Mouse (Mus musculus) limb, embryonic 14.5 days (tissue): ENCODE results near the gene A430078G23Rik. TPM values are rescaled to one million over a fixed set of nuclear protein-coding genes. Genes with fewer than 3 reads are reported as not detected.
A peak's percentile ranks its signal among the peaks of the same experiment; 100 is the strongest.

Experiments
- ATAC-seq: fragments of 200-750 bp; cut with Nextera tagmentation; 2 replicates; pipeline ENCODE4 v1.8.0; 2017; ENCODE audit warnings: low read depth, moderate number of reproducible peaks, moderate TSS enrichment; ENCODE audit not compliant: low FRiP score
- DNase-seq: peaks from one replicate; pipeline ENCODE4 v3.0.0-alpha.2; 2015; ENCODE audit warnings: low spot score
- H3K27ac ChIP-seq: fragments of 300-500 bp; sonication (generic); replicated peaks from 2 replicates; pipeline ENCODE4 v1.5.1; 2014; ENCODE audit warnings: low read depth, mild to moderate bottlenecking, low read length, moderate library complexity, mixed read lengths
- H3K27me3 ChIP-seq: fragments of 300-500 bp; sonication (generic); 2 replicates; pipeline ENCODE4 v1.6.1; 2014; ENCODE audit warnings: low read length, mixed read lengths; ENCODE audit not compliant: control insufficient read depth, insufficient read depth
- H3K36me3 ChIP-seq: fragments of 300-500 bp; sonication (generic); 2 replicates; pipeline ENCODE4 v1.6.1; 2014; ENCODE audit warnings: mild to moderate bottlenecking, low read length, moderate library complexity, mixed read lengths; ENCODE audit not compliant: control insufficient read depth, insufficient read depth
- H3K4me1 ChIP-seq: fragments of 300-500 bp; sonication (generic); 2 replicates; pipeline ENCODE4 v1.6.1; 2014; ENCODE audit warnings: antibody characterized with exemption, low read length, mixed read lengths; ENCODE audit not compliant: control insufficient read depth, insufficient read depth
- H3K4me2 ChIP-seq: fragments of 300-500 bp; sonication (generic); replicated peaks from 2 replicates; pipeline ENCODE4 v1.6.1; 2014; ENCODE audit warnings: low read depth, mild to moderate bottlenecking, low read length, moderate library complexity; ENCODE audit not compliant: severe bottlenecking
- H3K4me3 ChIP-seq: fragments of 300-500 bp; sonication (generic); replicated peaks from 2 replicates; pipeline ENCODE4 v1.5.1; 2014; ENCODE audit warnings: low read length
- H3K9ac ChIP-seq: fragments of 300-500 bp; sonication (generic); 2 replicates; pipeline ENCODE4 v1.6.1; 2014; ENCODE audit warnings: mild to moderate bottlenecking, low read depth, low read length, moderate library complexity; ENCODE audit not compliant: severe bottlenecking
- H3K9me3 ChIP-seq: fragments of 300-500 bp; sonication (generic); 2 replicates; pipeline ENCODE4 v1.6.1; 2016; ENCODE audit warnings: low read length; ENCODE audit not compliant: control insufficient read depth
- POLR2A ChIP-seq: fragments of 200-500 bp; IDR thresholded peaks from 2 replicates; pipeline ENCODE4 v1.8.0; 2012; ENCODE audit warnings: inconsistent platforms, mild to moderate bottlenecking, moderate library complexity, borderline replicate concordance; ENCODE audit not compliant: insufficient read depth, insufficient read length; ENCODE audit errors: extremely low read depth
- WGBS: fragments of 180-500 bp; shearing (Covaris S2); extraction: QIAGEN DNeasy Blood & Tissue Kit; methylation state at CpG from one replicate; pipeline ENCODE4 v1.1.7; 2014; 5-methylcytosine and 5-hydroxymethylcytosine counted together
- polyA plus RNA-seq, 2 experiments: library from polyadenylated mRNA; depleted of rRNA in 1 of 2; stranded (reverse) in 1 of 2; unstranded in 1 of 2; fragments of >200 nt; fragmentation: Nextera tagmentation in 1 of 2; extraction: Ambion mirVana in 1 of 2; gene quantifications; 2 replicates each; pipeline versions ENCODE4 v1.2.1 to v1.2.3; 2012 to 2014

Gene A430078G23Rik
- polyA plus RNA-seq, 2 experiments: 0.18 to 0.22 TPM

- no peak for TF ChIP-seq POLR2A
- Histone ChIP-seq H3K27ac (peak overlapping the region; percentile 5; the same call in 1 of the 2 replicates), H3K36me3 (no peaks in the 10 kb centered on the region), H3K4me2 (no peak overlapping the region), H3K9me3 (no peaks in the 10 kb centered on the region), H3K9ac (no peak overlapping the region), H3K4me3 (no peak overlapping the region), H3K4me1 (peaks cover 18% of the 10 kb centered on the region), H3K27me3 (no peaks in the 10 kb centered on the region)
- WGBS: 15% methylated on average over 8 of the region's 8 CpGs
- DNase-seq (no peak), ATAC-seq (no peak)
These were observed 64.2 kb downstream of the A430078G23Rik start for GRCm38 (mm10) chr8:3417455-3417854.

GRCm38 (mm10) chr8:3418101-3418500 lies 64.9 kb downstream of the A430078G23Rik start:
- DNase-seq (peak; percentile 59), ATAC-seq (peak; percentile 39; the same call in 1 of the 2 replicates)
- Histone ChIP-seq H3K36me3 (no peaks in the 10 kb centered on the region), H3K27ac (no peak overlapping the region), H3K4me3 (no peak overlapping the region), H3K9ac (no peak overlapping the region), H3K27me3 (no peaks in the 10 kb centered on the region), H3K9me3 (no peaks in the 10 kb centered on the region), H3K4me1 (peaks cover 18% of the 10 kb centered on the region), H3K4me2 (no peak overlapping the region)
- no peak for TF ChIP-seq POLR2A
- WGBS: 89% methylated on average over 1 of the region's 1 CpGs

- Histone ChIP-seq H3K27ac (peak overlapping the region; percentile 44), H3K27me3 (no peaks in the 10 kb centered on the region), H3K4me1 (peaks cover 18% of the 10 kb centered on the region), H3K9me3 (no peaks in the 10 kb centered on the region), H3K4me2 (no peak overlapping the region), H3K36me3 (no peaks in the 10 kb centered on the region), H3K4me3 (no peak overlapping the region), H3K9ac (no peak overlapping the region)
- DNase-seq (peak; percentile 27), ATAC-seq (peak; percentile 74)
- no peak for TF ChIP-seq POLR2A
- whole genome bisulfite sequencing: 24% methylated on average over 10 of the region's 10 CpGs
These were observed 67.0 kb downstream of the A430078G23Rik start for GRCm38 (mm10) chr8:3420105-3420706.

DNA sequence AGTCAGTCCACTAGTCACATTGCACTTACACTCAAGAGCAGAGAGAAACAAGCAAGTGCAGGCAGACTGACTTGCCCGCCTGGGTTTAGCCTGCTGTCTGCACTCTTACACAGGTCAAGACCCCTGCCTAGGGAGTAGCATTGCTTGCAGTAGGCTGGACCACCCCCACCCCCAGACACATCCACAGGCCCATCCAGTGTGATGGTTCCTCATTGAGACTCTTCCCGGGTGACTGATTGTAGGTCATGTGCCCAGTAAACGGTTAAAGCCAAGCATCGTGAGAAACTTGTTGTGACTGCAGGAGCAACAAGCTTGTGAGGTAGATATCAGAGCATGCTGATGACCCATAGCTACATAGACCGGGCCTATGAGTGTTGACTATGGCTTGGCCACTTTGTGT lies 68.3 kb downstream of the A430078G23Rik start:
- Histone ChIP-seq H3K27ac (no peak overlapping the region), H3K4me2 (no peak overlapping the region), H3K36me3 (no peaks in the 10 kb centered on the region), H3K4me3 (no peak overlapping the region), H3K9ac (no peak overlapping the region), H3K9me3 (no peaks in the 10 kb centered on the region), H3K4me1 (peaks cover 18% of the 10 kb centered on the region), H3K27me3 (no peaks in the 10 kb centered on the region)
- ATAC-seq: no peak
- 92% methylated on average over 5 of the region's 5 CpGs for WGBS
- TF ChIP-seq POLR2A: no peak
- DNase-seq: no peak

DNA sequence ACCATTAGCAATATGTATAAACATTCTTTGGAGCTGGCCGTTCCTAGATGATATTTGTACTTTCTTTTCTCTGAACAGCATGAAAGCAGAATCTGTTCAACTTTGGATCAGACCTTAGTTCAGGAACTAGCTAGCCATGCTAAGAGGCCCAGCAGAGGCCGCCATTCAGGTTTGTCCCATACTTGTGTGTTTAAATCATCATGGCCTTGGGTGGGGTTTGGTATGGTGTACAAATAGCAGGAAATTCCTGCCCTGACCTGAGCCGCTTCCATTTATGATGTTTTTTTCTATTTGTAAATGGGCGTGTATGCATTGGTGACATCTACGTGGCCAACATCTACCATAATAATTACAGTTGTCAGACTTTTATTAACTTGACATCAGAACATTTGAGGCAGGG lies 72.0 kb downstream of the A430078G23Rik start:
- peaks cover 24% of the 10 kb centered on the region for H3K36me3 ChIP-seq
- TF ChIP-seq POLR2A: no peak
- H3K9ac ChIP-seq: no peak overlapping the region
- peaks cover 3% of the 10 kb centered on the region for H3K4me1 ChIP-seq
- ATAC-seq (no peak), DNase-seq (no peak)
- H3K4me3 ChIP-seq: no peak overlapping the region
- no peak overlapping the region for H3K4me2 ChIP-seq
- no peaks in the 10 kb centered on the region for H3K9me3 ChIP-seq
- WGBS: 85% methylated on average over 5 of the region's 5 CpGs
- H3K27me3 ChIP-seq: no peaks in the 10 kb centered on the region
- H3K27ac ChIP-seq: no peak overlapping the region

DNA sequence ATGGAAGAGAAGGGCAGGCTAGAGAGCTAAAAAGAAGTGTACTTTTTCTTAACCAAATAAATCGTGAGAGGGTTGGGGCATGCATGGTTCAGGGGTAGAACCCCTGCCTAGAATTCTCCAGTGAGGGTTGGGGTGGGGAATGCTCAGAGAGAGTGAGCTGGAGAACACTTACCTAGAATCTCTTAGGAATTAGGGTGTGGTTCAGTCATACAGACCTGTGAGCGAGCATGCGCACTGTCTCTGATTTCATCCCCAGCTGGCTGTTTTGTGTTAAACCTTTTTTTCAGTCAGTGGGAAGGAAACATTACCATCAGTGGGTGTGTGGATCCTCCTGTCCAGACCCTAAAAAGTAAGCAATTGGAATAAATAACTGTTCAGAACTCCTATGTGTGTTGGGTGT lies 73.0 kb downstream of the A430078G23Rik start:
- Histone ChIP-seq H3K27me3 (no peaks in the 10 kb centered on the region), H3K4me2 (no peak overlapping the region), H3K9ac (no peak overlapping the region), H3K27ac (no peak overlapping the region), H3K9me3 (no peaks in the 10 kb centered on the region), H3K36me3 (peaks cover 30% of the 10 kb centered on the region), H3K4me3 (no peak overlapping the region), H3K4me1 (no peaks in the 10 kb centered on the region)
- TF ChIP-seq POLR2A: no peak
- no peak for ATAC-seq
- no peak for DNase-seq
- 89% methylated on average over 3 of the region's 3 CpGs for WGBS
